Mouse (Mus musculus): ENCODE data around the gene Zfp800.

The Zfp800 gene

DNA sequence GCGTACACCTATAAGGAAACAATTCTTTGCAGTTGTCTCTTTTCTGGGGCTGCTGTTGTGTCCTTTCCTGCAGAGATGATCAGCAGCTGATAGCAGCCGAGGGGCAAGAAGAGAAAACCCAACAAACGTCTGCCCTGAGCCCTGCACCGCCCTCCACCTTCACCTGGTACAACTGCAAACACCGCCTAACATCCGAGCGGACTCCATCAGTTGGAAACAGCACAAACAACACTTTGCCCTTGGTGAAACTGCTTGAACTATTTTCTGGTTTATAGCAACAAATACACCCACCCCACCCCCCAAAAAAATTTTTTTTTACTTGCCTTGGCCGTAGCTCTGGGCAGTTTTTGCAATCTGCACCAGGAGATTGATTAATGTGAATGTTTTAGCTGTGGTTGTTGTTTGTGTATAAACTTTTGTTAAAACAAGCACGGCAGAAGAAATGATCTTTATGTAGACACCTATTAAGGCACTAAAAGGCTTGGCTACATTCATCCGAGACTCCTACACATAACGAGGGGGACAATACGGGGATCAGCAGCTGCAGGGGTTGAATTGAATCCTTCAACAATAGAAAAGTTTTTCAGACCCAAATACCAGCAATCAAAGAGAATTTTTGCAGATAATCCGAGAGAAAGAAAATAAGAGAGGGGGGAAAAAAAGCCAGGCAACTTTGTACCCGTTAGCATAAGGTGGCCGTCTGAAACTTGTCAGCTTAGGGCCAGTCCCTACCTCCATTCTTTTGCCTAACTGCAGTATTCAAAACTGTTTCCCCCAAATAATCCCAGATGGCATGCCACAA lies 1.6 kb downstream of the Zfp800 start:
- DNase-seq: no peak

DNA sequence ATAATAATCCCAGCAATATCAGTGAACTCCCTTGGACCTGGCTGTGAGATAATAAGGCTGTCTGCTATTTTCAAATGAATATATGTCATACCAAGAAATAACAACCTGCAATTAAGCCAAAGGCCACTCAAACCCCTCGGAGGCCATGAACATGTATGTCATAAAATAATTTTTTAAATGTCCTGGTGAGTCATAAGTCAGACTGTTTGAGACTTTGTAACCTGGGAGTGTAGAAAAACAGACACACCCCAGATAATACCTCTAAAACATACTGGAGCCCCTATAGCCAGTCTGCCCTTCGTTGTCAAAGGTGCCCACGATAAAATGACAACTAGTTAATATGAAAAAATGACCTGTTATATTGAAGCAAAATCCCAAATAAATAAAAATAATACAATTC lies 8.8 kb downstream of the Zfp800 start:
- no peak for DNase-seq

DNA sequence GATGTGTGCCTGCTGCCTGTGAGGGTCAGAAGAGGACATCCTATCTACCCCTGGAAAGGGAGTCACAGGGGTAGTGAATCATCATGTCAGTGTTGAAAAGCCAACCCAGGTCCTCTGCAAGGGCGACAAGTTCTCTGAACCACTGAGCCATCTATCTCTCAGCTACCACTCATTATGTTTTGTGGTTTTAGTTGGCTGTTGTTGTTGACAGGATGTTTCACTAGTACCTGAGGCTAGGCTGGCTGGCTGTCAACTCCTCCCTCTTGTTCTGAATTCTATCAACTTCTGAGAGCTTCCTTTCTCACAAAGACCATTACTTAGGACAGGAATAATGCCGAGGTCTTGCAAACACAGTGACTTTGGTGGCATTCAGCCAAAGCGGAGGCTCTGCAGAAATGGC lies 12.6 kb downstream of the Zfp800 start:
- no peak for DNase-seq

DNA sequence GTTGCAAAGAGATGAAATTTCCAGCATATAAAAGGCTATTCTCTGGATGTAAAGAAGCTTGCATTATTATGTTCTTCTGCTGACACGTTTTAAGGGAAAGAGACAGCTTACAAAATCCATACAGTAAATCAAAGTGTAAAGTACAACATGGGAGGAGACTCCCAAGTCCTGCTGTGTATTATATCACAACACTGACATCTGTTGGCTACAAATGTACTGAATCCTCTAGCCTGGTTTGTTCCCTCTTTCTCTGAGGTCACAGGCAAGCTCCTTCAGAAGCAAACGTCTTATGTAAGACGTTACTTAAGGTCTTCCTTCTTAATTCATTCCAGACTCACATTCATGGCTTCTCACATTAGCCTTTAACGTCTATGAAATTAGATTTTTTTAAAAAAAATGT lies 15.8 kb downstream of the Zfp800 start:
- no peak for DNase-seq

DNA sequence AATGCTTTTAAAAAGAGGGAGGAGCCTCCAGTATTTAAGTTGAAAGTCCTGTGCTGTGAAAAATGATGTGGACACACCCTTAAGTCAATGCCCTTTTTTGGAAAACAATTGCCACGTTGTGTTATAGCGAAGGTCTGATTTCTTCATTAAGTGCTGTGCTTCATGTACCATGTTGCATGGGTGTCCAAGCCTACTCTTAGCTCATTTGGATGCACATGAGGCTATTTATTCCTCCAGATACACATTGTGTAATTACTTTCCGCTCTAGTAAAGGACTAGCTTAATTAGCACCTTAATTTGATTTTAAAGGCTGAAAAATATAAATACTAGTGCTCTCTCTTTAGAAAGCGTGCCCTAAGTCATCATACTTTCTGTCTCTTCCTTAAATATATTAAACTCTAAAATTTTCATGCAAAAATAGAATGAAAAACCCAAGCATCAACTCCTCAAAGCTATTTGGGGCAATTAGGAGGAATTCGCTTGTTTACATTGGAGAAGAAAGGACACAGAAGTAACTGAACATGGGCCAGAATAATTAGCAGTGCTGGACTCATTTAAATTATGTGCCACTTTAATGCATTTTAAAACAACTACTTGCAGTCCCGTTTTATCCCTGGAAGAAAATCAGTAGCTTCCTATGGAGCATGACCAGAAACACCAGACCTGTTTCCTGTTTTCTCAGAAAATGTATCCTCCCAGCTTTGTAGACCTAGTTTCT lies 27.7 kb downstream of the Zfp800 start:
- DNase-seq: no peak

DNA sequence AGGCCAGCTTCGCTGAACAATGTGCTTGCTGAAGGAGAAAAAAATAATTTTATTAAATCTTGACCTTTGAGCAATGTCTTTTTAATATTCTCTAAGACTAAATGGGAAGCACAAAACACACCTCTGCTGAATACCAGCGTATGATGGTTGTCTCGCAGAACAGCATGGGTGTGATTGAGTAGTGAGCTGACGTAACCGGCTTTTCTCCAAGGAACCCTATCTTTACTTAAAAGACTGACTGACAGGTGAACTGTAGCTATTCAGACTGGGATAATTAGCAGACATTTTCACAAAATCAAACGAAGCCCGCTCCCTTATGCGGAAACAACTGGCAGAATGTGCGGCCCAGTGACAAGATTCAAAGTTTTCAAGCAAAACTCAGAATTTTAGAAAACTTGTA lies 30.2 kb downstream of the Zfp800 start:
- no peak for DNase-seq

DNA sequence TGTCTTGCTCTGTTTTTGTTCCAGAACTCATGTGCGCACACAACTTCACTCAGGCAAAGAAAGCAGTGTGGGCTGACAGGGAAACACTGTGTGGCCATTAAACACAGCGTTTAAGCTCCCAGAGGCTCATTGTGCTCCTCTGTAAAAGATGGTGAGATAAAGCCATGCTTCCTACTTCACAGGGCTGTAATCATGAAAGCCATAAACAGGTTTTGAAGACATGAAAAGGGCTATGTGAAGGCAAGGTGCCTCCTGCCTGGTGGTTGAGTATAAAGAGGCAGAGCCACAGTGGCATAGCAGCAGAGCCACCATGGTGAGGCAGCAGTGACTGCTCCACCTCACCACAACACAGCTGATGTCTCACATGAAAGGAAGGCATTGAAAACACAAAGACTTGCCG lies 46.7 kb downstream of the Zfp800 start:
- peak; percentile 55 for DNase-seq

DNA sequence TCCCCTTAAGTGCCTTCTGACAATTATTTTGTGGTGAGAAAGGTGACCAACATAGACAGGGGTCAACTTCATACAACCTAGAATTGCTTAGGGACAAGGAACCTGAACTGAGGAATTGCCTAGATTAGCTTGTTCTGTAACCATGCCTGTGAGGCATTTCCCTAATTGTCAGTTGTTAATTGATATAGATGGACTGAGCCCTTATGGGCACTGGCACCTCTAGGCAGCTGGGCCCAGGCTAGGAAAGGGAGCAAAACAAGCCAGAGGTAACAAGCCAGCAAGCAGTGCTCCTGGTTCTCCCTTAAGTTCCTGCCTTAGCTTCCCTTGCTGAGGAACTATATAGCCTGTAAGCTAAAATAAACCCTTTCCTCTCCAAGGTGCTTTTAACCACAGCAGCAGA lies 52.1 kb downstream of the Zfp800 start:
- DNase-seq: no peak

DNA sequence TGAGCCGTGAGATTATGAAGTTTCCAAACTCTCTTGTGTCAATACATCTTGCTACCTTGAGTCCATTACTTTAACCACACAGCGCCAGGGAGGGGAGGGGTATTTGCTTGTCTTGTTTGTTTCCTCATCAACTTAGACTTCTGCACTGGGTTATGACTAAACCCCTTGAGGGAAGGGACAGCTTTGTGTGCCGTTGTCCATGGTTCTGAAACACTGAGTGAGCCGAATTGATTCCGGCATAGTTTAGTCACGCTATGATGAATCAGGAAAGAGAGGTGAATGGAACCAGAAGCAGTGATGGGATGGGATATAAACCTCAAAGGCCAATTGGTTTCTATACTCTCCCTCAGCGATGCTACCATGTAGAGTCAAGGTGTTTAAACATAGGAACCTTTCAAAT lies 52.6 kb downstream of the Zfp800 start:
- DNase-seq: no peak

DNA sequence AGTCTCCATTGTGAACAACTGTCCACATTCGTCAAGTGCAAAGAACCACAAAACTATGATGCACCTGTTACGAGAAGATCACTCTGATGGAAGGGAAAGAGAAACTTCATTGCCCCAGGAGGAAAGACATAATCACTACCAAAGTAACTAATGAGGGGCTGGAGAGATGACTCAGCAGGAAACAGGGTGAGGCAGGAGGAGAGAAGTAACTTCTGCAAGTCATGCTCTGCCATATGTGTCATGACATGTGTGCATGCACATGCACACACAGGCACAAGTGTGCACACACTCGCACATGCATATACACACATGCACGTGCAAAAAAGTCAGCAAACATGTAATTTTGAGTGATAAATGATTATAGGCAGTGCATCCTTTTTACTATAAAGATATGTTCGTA lies 54.9 kb downstream of the Zfp800 start:
- no peak for DNase-seq

DNA sequence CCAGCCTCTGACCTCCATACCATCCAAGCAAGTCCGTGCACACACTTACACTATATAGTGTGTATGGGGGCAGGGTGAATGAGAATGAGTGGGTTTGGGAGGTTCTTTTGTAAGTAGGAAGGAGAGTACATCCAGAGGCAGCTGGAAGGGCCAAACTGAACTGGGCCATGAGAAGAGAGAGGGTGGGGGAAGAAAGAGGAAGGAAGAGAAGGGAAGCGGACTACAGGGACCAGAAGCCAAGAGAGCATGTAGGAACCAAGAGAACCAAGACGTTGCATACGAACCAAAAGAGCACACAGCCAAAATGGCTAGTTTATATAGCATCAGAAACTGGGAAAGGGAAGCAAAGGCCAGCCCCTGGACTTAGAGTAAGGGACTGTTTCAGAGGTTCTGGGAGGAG lies 56.6 kb downstream of the Zfp800 start:
- DNase-seq: no peak

DNA sequence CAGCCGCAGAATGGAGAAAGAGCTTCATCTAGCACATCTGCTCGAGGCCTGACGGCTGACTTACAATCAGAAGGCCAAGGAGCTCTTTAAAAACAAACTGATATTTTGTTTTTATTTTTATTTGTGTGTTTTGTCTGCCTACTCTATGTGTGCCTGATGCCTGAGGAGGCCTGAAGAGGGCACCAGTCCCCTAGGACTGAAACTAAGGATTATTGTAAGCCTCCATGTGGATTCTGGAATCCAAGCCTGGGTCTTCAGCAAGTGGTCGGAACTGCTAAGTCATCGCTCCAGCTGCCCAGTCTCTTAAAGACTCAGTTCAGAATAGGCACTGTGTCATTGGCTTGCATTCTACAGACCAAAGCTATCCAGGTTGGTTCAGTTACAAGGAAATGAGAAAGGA lies 58.4 kb downstream of the Zfp800 start:
- no peak for DNase-seq

DNA sequence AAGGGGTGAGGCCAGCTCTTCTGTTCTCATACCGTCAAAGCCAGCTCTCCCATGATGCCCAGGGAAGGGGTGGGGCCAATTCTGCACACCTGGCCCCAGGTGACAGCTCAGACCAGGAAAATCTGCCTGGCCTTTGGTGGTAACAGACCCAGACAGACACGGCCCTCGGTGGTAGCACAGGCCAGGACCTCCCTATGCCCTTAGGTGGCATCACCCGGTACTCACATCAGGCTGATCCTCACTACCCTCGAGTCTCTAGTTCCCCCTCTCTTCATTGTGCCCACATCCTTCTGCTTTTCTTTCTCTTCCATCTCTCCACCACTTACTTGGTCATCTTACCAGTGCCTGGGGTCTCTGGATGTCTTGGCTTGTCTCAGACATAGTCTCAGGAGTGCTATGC lies 64.1 kb downstream of the Zfp800 start:
- DNase-seq: no peak

DNA sequence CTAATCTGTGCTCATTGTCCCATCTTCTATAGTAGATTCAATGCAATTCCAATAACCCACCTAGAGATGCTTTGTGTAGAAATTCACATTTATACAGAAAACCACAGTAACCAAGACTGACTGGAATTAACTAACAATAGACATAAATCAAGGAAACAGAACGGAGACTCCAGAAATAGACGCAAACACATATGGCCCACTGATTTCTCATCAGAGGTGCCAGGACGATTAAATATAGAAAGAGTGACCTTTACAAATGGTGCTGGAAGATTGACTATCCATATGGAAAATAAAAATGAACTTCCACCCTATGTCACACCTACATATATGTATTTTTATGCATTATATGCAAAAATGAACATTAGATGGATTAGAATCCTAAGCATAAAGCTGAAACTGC lies 65.3 kb downstream of the Zfp800 start:
- no peak for DNase-seq

DNA sequence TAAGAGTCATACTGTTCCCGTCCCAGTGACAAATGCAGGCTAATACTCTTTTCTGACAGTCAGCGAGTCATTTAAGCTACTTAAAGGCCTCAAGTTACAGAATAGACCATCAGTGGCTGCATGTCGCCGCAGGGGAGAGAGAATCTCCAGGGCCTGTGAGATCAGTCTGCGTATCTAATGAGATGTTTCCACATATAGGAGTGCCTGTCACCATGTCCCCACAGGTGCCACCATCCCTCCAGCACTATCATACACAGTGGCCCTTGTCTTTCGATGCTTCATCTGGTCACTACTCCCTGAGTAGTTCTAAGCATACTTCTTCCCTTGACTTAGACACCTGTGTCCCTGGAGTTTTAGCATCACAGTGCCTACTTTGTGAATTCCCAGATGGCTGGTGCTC lies 68.0 kb downstream of the Zfp800 start:
- no peak for DNase-seq

DNA sequence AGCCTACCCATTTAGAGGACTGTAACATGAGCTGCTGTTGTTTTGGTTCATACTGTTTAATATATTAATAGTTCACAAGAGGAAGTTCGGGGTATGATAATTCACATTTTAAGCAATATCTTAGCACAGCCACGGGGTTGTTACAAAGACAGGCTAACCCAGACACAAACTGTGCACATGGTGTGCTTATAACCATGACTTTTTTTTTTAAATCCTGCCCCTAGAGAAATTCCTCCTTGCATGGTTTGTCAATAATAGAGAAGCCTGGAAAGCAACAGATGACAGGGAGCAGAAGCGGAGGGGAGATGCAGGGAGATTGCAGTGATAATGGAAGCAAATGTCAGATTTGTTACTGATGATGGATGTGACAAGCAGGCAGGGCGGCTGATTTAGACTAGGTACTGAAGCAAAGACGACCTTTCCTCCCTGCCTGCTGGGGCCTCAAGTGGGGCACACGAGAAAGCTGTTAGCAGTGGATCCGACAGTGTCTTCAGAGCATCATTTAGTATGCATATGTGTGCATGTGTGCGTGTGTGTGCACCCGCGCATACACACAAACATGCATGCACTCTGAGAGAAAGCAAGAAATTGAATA lies 68.7 kb downstream of the Zfp800 start:
- DNase-seq: no peak

DNA sequence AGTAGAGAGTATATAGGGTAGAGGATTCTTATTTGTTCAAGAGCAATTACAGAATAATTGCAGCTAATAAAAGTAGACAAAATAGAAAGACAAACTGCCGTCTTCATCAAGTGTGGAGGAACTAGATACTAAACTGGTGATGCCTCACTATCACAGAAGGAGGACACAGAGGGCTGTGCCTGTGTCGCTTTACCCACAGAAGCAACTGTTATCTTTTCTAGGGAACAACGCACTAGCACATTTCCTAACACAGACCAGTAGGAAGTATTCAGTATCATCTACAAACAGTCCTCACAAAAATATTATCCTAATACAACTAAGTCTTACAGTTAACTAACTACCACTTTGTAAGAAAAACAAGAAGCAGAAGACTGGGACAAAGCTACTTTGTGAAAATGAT lies 71.1 kb downstream of the Zfp800 start:
- DNase-seq: no peak

DNA sequence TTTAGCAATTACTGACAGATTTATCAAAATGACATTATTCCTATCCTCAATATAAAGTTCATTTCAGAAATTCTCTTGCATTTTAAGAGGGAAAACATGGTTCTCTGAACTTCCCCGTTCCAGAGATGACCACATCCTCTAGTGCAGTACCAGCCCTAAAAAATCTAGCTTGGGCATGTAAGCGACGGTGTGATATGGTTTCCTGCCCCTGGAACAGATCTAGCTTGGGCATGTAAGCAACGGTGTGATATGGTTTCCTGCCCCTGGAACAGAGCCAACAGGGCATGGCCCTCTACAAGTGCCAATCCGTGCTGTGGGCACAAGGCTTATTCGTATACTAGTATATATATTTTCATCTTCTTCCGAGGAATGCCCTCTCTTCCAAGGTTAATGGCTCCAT lies 75.4 kb downstream of the Zfp800 start:
- DNase-seq: no peak

DNA sequence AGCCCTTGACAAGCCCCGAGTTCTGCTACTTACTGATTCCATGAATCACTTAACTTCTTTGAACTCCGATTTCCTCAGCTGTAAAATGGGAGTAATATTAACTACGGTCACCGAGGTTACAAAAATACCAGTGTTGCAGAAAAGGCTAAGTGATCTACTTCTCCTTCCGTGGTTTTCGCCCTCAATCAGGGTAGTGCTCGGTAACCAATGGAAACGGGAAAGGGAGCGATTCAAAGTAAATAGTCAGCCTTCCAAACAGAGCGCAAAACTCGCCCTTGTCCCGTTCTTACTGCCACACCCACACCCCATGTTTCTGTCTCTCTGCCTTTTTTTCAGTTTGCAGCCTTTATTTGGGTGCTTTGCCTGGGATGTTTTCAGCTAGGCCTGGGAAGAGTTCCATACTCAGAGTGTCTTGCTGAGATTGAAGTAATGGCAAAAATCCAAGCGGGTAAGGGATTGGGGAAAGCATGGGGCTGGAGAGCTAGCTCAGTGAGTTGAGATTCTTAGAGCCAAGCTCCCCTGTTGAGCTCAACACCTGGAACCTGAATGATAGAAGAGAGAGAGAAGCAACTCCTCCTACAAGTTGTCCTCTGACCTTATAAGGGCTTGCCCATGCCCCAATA lies 78.0 kb downstream of the Zfp800 start:
- no peak for DNase-seq

DNA sequence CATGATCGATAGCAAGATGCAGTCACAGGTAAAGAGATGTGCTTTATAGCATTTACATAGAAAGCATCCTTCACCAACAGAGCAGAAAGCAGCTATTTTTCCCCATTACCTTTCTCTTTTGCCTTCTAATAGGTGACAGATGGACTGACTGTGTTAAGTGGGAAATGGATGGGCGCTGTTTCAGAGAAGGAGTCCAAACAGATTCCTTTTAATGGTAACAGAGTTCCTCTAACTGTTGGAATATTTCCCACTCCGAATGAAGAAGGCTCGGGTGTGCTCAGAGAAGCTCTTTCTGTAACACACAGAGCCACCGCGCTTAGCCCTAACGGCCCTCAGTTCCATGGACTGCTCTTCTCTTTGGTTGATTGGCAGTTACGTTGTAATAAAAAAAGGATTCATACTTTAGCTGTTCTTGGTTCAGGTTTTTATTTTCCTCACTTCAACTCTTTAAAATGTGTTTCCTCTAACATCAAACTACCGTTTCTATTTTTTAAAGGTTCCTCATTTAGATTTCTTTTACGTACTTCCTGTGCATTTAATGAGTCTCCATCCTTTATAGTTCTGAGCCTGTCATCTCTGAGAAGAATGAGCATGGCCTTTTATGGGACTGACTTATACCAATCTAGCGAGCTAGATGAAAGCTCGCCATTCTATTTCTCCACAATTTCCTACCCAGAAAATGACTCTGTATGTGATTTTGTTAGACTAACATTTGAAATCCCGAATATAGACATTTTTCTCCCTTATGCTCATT lies 78.8 kb downstream of the Zfp800 start:
- DNase-seq: no peak

DNA sequence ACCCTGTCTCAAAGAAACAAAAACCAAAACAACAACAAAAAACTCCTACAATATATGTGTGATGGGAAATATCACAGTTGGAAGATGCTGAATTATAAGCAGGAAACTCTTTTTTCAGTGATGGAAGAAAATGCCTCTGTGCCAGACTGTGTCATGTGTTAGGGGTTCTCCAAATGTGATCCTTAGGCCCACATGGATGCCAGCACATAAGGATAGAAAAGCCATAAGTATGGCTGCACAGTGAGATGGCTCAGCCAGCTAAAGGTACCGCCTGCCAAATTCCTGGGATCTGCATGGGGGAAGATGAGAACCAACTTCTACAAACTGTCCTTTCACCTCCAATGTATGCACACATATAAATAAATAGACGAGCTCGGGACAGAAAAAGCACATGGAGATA lies 82.6 kb downstream of the Zfp800 start:
- no peak for DNase-seq

DNA sequence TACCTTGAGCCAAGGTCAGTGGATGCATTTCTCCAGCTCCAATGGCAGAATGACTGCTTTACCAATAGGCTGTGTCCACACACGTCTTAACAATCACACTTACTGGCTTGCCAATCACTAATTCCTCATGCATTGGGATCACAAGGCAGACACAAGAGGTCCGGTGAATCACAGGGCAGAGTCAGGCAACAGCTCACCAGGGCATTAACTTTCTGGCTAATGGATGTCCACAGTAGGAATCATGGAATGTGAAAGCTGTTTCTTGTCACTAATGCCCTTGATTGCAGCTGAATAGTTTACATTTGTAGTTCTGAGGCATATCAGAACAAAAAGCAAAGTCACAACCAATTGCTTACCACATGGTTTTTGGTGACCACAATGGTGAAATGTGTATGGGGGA lies 85.7 kb downstream of the Zfp800 start:
- no peak for DNase-seq

DNA sequence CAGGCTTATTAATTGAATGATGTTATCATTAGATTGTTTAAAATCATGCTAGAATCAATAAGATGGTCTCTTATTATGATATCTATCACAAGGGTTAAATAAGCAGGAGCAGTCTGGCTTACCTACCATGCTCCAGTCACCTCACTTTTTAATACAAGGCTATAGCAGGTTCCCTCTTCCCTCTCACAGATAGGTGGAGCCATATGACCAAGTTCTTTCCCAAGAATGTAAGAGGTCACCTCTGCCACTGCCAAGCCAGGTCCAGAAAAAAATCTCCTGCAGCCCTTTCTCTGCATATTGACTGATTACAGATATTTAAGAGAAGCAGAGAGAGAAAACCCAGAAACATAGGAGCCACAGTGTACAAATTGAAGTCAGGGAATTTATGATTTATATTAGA lies 88.1 kb downstream of the Zfp800 start:
- no peak for DNase-seq
